Mouse (Mus musculus): Measurements from ENCODE around the gene Shld2. TPM values are rescaled to one million over a fixed set of nuclear protein-coding genes. Genes with fewer than 3 reads are reported as not detected.

Gene Shld2
- polyA plus RNA-seq, 1 experiment from 2014 or later: 7.2 TPM

DNA sequence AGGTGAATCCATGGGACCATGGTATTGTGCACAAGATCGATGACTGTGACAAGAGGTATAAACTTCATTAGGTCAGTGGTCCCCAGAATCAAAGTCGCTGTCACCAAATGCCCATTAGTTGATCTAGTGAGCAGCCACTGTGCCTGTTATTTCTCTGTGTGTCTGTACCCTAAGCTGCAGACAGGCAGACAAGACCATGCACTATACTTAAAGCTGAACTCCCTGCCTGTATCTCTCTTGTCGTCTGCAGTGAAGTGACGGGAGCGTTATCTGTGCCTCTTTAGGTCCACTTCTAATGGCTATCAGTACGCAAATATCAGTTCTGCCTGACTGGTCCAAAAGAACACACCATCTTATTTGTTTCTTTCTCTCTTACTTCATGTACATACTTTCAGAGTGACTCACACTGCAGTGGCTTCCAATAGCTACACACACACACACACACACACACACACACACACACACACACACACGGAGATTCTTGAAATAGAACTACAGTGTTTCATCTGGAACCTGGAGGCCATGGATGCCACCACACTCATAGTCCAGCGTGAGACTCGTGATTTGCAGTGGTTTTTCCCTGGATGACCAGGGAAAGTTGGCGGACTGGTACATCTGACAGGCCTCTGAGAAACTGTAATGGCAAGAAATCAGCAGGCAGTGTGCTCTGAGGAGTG lies 81.3 kb downstream of the Shld2 start:
- Histone ChIP-seq H3K27me3 (no peaks in the 10 kb centered on the region), H3K4me3 (replicated peaks) (no peak overlapping the region), H3K27ac (no peak overlapping the region), H3K9me3 (no peaks in the 10 kb centered on the region), H3K4me2 (replicated peaks) (no peak overlapping the region), H3K36me3 (no peaks in the 10 kb centered on the region), H3K9ac (replicated peaks) (no peak overlapping the region), H3K4me1 (replicated peaks) (no peaks in the 10 kb centered on the region)
- WGBS: 89% methylated on average over 10 of the region's 10 CpGs
- ATAC-seq: no peak

- no peak overlapping the region for H3K4me3 ChIP-seq (replicated peaks)
- no peak overlapping the region for H3K4me2 ChIP-seq (replicated peaks)
- H3K9me3 ChIP-seq: no peaks in the 10 kb centered on the region
- H3K36me3 ChIP-seq: no peaks in the 10 kb centered on the region
- WGBS: 87% methylated on average over 12 of the region's 12 CpGs
- H3K4me1 ChIP-seq (replicated peaks): no peaks in the 10 kb centered on the region
- no peak overlapping the region for H3K9ac ChIP-seq (replicated peaks)
- no peak overlapping the region for H3K27ac ChIP-seq
- H3K27me3 ChIP-seq: no peaks in the 10 kb centered on the region
- ATAC-seq: no peak
These were observed 82.3 kb downstream of the Shld2 start for GRCm38 (mm10) chr14:34227981-34228380.

- Histone ChIP-seq H3K36me3 (no peaks in the 10 kb centered on the region), H3K9me3 (no peaks in the 10 kb centered on the region), H3K27me3 (no peaks in the 10 kb centered on the region), H3K27ac (no peak overlapping the region), H3K9ac (replicated peaks) (no peak overlapping the region), H3K4me2 (replicated peaks) (no peak overlapping the region), H3K4me1 (replicated peaks) (no peaks in the 10 kb centered on the region), H3K4me3 (replicated peaks) (no peak overlapping the region)
- 90% methylated on average over 4 of the region's 4 CpGs for WGBS
- no peak for ATAC-seq
These were observed 83.7 kb downstream of the Shld2 start for GRCm38 (mm10) chr14:34226566-34226965.

DNA sequence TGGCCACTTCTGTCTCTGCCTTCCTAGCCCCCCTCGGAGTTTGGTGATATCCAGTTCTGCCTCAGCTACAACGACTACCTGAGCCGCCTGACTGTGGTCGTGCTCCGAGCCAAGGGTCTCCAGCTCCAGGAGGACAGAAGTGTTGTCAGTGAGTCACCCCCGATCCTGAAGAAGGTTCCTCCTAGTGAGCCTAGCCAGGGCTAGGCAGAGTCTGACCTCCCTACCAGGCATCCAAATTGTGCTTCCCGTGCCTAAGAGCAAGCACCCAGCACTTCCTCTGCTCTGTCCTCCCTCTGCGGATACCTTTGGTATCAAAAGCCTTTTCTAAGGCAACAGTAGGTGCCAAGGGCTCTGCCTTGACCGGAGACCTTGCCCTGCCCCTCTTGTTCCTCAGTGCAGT lies 84.3 kb downstream of the Shld2 start:
- no peaks in the 10 kb centered on the region for H3K36me3 ChIP-seq
- H3K27me3 ChIP-seq: peaks cover 3% of the 10 kb centered on the region
- no peaks in the 10 kb centered on the region for H3K4me1 ChIP-seq (replicated peaks)
- H3K4me3 ChIP-seq (replicated peaks): no peak overlapping the region
- no peak overlapping the region for H3K9ac ChIP-seq (replicated peaks)
- no peak for ATAC-seq
- no peaks in the 10 kb centered on the region for H3K9me3 ChIP-seq
- H3K4me2 ChIP-seq (replicated peaks): no peak overlapping the region
- H3K27ac ChIP-seq: no peak overlapping the region
- WGBS: 84% methylated on average over 9 of the region's 9 CpGs

DNA sequence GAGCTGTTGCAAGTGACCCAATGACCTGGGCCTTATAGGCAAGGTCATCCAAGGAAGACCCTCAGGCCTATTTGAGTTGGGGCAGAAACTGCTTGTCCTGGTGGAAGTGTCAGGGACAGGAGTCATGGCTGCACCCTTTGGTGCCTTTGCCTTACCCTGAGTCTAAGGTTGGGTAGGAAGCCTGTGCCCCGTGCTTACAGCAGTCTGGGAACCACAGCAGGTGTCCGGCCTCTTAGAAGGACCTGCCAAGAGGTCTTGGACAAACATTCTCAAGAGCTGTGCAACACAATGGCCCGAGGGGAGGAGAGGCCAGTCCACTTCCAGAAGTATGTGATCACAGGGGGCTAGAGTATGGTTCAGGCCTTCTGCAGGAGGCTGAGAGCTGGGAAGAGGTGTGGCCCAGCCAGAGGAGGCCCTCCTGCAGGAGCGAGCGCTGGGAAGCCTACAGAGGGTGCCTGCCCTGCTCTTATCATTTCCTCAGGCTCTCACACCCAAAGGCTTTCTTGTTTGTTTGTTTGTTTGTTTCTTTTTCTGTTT lies 86.9 kb downstream of the Shld2 start:
- H3K9ac ChIP-seq (replicated peaks): no peak overlapping the region
- no peak overlapping the region for H3K4me3 ChIP-seq (replicated peaks)
- no peak overlapping the region for H3K4me2 ChIP-seq (replicated peaks)
- peaks cover 28% of the 10 kb centered on the region for H3K27me3 ChIP-seq
- no peaks in the 10 kb centered on the region for H3K36me3 ChIP-seq
- peaks cover 5% of the 10 kb centered on the region; the same call in 1 of the 2 replicates for H3K4me1 ChIP-seq (replicated peaks)
- H3K9me3 ChIP-seq: no peaks in the 10 kb centered on the region
- H3K27ac ChIP-seq: no peak overlapping the region
- 73% methylated on average over 5 of the region's 5 CpGs for WGBS
- ATAC-seq: no peak

DNA sequence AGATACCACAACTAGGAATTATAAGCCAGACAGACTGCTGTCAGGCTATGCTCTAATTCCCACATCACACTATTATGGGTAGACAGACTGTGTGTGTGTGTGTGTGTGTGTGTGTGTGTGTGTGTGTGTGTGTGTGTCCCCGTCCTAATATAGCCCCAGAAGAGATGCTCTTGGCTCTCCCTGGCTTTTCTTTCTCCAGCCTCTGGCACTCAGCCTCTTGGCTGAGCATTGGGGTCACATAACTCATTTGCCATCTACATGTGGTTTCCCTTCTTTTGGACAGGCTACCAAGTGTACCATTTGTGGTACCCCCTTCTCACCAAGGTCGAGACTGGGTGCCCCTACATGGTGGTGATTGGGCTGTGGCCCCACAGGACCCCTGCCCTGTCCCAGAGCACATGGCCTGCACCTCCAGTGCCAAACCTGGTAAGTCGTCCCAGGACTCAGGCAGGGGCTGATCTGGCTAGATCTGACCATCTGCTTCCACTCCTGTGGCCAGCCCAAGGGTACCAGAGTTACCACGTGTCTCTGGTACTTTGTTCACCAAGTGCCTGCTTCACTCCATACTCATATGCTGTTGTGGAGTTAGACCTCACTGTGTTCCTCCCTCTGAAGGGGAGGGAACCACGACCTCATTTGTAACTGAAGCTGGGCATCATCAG lies 88.7 kb downstream of the Shld2 start:
- H3K27me3 ChIP-seq: peaks cover 34% of the 10 kb centered on the region
- ATAC-seq: no peak

GRCm38 (mm10) chr14:34220426-34220825 lies 89.9 kb downstream of the Shld2 start:
- ATAC-seq: no peak
- no peak overlapping the region for H3K9ac ChIP-seq (replicated peaks)
- 80% methylated on average over 5 of the region's 5 CpGs for WGBS
- no peaks in the 10 kb centered on the region for H3K9me3 ChIP-seq
- H3K27me3 ChIP-seq: peaks cover 34% of the 10 kb centered on the region
- no peak overlapping the region for H3K27ac ChIP-seq
- H3K36me3 ChIP-seq: no peaks in the 10 kb centered on the region
- H3K4me3 ChIP-seq (replicated peaks): no peak overlapping the region
- H3K4me2 ChIP-seq (replicated peaks): no peak overlapping the region
- H3K4me1 ChIP-seq (replicated peaks): peaks cover 5% of the 10 kb centered on the region; the same call in 1 of the 2 replicates

More for the DNA sequence above, 88.7 kb downstream of the Shld2 start:
- Histone ChIP-seq H3K36me3 (no peaks in the 10 kb centered on the region), H3K4me3 (replicated peaks) (no peak overlapping the region), H3K27ac (no peak overlapping the region), H3K4me1 (replicated peaks) (peaks cover 5% of the 10 kb centered on the region; the same call in 1 of the 2 replicates), H3K4me2 (replicated peaks) (no peak overlapping the region), H3K9ac (replicated peaks) (no peak overlapping the region), H3K9me3 (no peaks in the 10 kb centered on the region)
- 72% methylated on average over 5 of the region's 5 CpGs for WGBS

DNA sequence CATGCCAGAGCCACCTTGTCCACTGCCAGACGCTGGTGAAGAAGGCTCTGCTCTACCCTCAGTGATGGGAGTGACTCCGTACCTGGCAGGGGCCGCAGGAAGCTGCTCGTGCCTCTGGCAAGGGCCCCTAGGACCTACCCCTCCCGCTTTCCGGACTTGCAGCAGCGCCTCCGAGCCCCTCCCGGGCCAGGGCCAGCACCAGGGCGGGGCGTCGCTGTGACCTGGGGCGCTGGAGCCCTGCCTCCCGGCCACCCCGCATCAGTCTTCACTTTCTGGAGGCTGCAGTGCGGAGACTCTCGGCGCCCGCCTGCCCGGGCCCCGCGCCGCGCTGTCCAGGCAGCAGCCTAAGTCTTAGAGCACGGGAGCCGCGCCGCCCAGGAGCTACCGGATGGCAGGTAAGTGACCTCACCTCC lies 90.5 kb downstream of the Shld2 start:
- Histone ChIP-seq H3K36me3 (no peaks in the 10 kb centered on the region), H3K27me3 (peaks cover 34% of the 10 kb centered on the region), H3K27ac (no peak overlapping the region), H3K4me1 (replicated peaks) (peaks cover 5% of the 10 kb centered on the region; the same call in 1 of the 2 replicates), H3K9me3 (no peaks in the 10 kb centered on the region), H3K4me3 (replicated peaks) (peak overlapping the region; percentile 23), H3K4me2 (replicated peaks) (peak overlapping the region; percentile 51), H3K9ac (replicated peaks) (peak overlapping the region; percentile 34; the same call in 1 of the 2 replicates)
- peak; percentile 43; the same call in 1 of the 2 replicates for ATAC-seq
- WGBS: 6% methylated on average over 29 of the region's 29 CpGs

GRCm38 (mm10) chr14:34219295-34219694 lies 91.0 kb downstream of the Shld2 start, which contains the start of gene Syt15:
Gene Syt15, plus strand, starts transcription at chr14:34219595.
- H3K27ac ChIP-seq: no peak within 1 kb of the TSS
- no peak for ATAC-seq
- peak within 1 kb of the TSS; percentile 34; the same call in 1 of the 2 replicates for H3K9ac ChIP-seq (replicated peaks)
- H3K4me2 ChIP-seq (replicated peaks): peak within 1 kb of the TSS; percentile 51
- peak within 1 kb of the TSS; percentile 23 for H3K4me3 ChIP-seq (replicated peaks)
- peaks cover 34% of the 10 kb centered on the region for H3K27me3 ChIP-seq
- H3K4me1 ChIP-seq (replicated peaks): peaks cover 5% of the 10 kb centered on the region; the same call in 1 of the 2 replicates
- H3K36me3 ChIP-seq: no peaks in the 10 kb centered on the region
- 78% methylated on average over 6 of the region's 6 CpGs for WGBS
- H3K9me3 ChIP-seq: no peaks in the 10 kb centered on the region

DNA sequence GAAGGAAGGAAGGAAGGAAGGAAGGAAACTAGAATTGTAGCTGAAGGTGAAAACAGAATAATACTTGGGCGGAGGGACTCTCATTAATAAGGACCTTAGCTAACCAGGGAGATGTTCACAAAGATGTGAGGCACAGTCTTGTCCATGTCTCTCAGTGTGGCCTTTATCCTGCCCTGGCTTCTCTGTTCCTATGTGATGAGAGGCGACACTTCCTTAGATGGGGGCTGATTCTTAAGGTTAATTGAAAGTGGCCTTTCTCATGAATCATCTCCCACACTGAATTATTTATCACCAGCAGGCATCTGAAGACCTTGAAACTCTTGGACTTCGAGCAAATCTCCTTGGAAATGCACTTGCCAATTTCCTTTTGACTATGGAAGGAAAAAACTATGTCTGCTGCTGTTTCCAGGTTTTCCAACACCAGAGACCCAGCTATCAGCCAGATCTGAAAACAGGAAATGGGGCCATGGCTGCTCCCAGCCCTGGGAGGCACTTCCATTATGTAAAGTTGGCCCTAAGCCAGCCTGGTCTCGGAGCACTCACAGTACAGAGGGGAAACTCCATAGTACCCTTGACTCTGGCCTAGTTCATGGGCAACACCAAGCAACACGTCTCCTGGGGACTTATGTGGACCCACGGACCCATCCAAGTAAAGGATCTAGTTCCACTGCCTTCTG lies 94.7 kb downstream of the Shld2 start:
- WGBS: 78% methylated on average over 6 of the region's 6 CpGs
- ATAC-seq: no peak
- no peaks in the 10 kb centered on the region for H3K36me3 ChIP-seq

DNA sequence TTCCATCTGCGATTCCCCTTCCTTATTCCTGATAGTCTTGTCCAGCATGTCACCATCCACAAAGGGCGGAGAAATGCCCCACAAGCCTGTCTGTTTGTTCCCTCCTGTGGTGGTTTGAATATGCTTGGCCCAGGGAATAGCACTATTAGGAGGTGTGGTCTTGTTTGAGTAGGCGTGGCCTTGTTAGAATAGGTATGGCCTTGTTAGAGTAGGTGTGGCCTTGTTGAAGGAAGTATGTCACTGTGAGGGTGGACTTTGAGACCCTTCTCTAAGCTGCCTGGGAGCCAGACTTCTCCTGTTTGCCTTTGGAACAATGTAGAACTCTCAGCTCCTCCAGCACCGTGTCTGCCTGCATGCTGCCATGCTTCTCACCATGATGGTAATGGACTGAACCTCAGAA lies 100.4 kb downstream of the Shld2 start:
- H3K9ac ChIP-seq (replicated peaks): no peak overlapping the region
- no peak overlapping the region for H3K4me3 ChIP-seq (replicated peaks)
- H3K27ac ChIP-seq: no peak overlapping the region
- no peaks in the 10 kb centered on the region for H3K36me3 ChIP-seq
- WGBS: 88% methylated on average over 4 of the region's 4 CpGs
- no peaks in the 10 kb centered on the region for H3K9me3 ChIP-seq
- H3K27me3 ChIP-seq: no peaks in the 10 kb centered on the region
- no peak for ATAC-seq
- no peak overlapping the region for H3K4me2 ChIP-seq (replicated peaks)
- no peaks in the 10 kb centered on the region for H3K4me1 ChIP-seq (replicated peaks)

More for the DNA sequence above, 94.7 kb downstream of the Shld2 start:
- Histone ChIP-seq H3K4me3 (replicated peaks) (no peak overlapping the region), H3K9ac (replicated peaks) (no peak overlapping the region), H3K4me2 (replicated peaks) (no peak overlapping the region), H3K27me3 (peaks cover 27% of the 10 kb centered on the region), H3K27ac (no peak overlapping the region), H3K4me1 (replicated peaks) (peaks cover 5% of the 10 kb centered on the region; the same call in 1 of the 2 replicates), H3K9me3 (no peaks in the 10 kb centered on the region)

GRCm38 (mm10) chr14:34209080-34209479 lies 101.2 kb downstream of the Shld2 start:
- no peak for ATAC-seq
- Histone ChIP-seq H3K27ac (no peak overlapping the region), H3K27me3 (no peaks in the 10 kb centered on the region), H3K4me1 (replicated peaks) (no peaks in the 10 kb centered on the region), H3K4me2 (replicated peaks) (no peak overlapping the region), H3K9ac (replicated peaks) (no peak overlapping the region), H3K36me3 (no peaks in the 10 kb centered on the region), H3K4me3 (replicated peaks) (no peak overlapping the region), H3K9me3 (no peaks in the 10 kb centered on the region)
- WGBS: 63% methylated on average over 4 of the region's 4 CpGs
